Mouse (Mus musculus) forebrain, embryonic 13.5 days (tissue): ENCODE data around the gene Ctnnbl1. TPM values are rescaled to one million over a fixed set of nuclear protein-coding genes. Genes with fewer than 3 reads are reported as not detected.

Experiments used
- ATAC-seq: fragments of 200-750 bp; cut with Nextera tagmentation; 2 replicates; pipeline ENCODE4 v1.8.0; 2017
- H3K27ac ChIP-seq: fragments of 300-500 bp; sonication (generic); 2 replicates; pipeline ENCODE4 v1.5.1; 2015; ENCODE audit warnings: inconsistent platforms, mild to moderate bottlenecking, moderate library complexity
- H3K27me3 ChIP-seq: fragments of 300-500 bp; sonication (generic); 2 replicates; pipeline ENCODE4 v1.6.1; 2015; ENCODE audit warnings: mild to moderate bottlenecking, inconsistent platforms
- H3K36me3 ChIP-seq: fragments of 300-500 bp; sonication (generic); 2 replicates; pipeline ENCODE4 v1.6.1; 2015; ENCODE audit warnings: mild to moderate bottlenecking, inconsistent platforms; ENCODE audit not compliant: poor library complexity, severe bottlenecking
- H3K4me1 ChIP-seq: fragments of 300-500 bp; sonication (generic); 2 replicates; pipeline ENCODE4 v1.6.1; 2015; ENCODE audit warnings: inconsistent platforms
- H3K4me2 ChIP-seq: fragments of 300-500 bp; sonication (generic); 2 replicates; pipeline ENCODE4 v1.6.1; 2015; ENCODE audit warnings: inconsistent platforms, mild to moderate bottlenecking, moderate library complexity
- H3K4me3 ChIP-seq: fragments of 300-500 bp; sonication (generic); 2 replicates; pipeline ENCODE4 v1.5.1; 2015; ENCODE audit warnings: mild to moderate bottlenecking, inconsistent platforms
- H3K9ac ChIP-seq: fragments of 300-500 bp; sonication (generic); 2 replicates; pipeline ENCODE4 v1.6.1; 2015; ENCODE audit warnings: mild to moderate bottlenecking, inconsistent platforms
- H3K9me3 ChIP-seq: fragments of 300-500 bp; sonication (generic); replicated peaks from 2 replicates; pipeline ENCODE4 v1.6.1; 2016; ENCODE audit warnings: inconsistent platforms
- WGBS: fragments of 180-500 bp; shearing (Covaris S2); methylation state at CpG from one replicate; pipeline ENCODE4 v1.1.7; 2015; 5-methylcytosine and 5-hydroxymethylcytosine counted together
- polyA plus RNA-seq: library from polyadenylated mRNA; unstranded; fragments of >200 nt; fragmentation: Nextera tagmentation; extraction: Ambion mirVana; gene quantifications from 2 replicates; pipeline ENCODE4 v1.2.1, GENCODE M21; 2015

Ctnnbl1 gene
- polyA plus RNA-seq, 1 experiment from 2014 or later, result 97.1 TPM

DNA sequence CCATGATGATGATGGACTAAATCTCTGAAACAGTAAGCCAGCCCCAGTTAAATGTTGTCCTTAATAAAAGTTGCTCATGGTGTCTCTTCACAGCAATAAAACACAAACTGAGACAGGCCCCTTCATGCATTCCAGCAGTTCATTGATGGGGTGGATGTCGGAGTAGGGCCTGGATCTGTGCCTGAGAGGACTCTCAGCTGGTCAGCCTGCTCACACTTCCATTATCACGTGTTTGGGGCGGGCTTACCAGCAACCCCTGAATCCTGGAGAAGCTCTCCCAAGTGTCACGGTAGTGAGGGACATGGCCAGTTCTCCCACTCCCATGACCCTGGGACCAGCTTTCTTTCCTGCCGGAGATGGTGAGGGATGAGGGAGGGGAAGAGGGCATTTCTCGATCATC is 24.5 kb upstream of the Ctnnbl1 start:
- H3K27me3 ChIP-seq, result no peaks in the 10 kb centered on the region
- H3K4me2 ChIP-seq, result no peak overlapping the region
- no peak overlapping the region for H3K4me3 ChIP-seq
- no peaks in the 10 kb centered on the region for H3K36me3 ChIP-seq
- peaks cover 20% of the 10 kb centered on the region for H3K4me1 ChIP-seq
- no peak overlapping the region for H3K27ac ChIP-seq
- no peaks in the 10 kb centered on the region for H3K9me3 ChIP-seq
- H3K9ac ChIP-seq, result no peak overlapping the region
- no peak for ATAC-seq
- WGBS, result 87% methylated on average over 6 of the region's 6 CpGs

DNA sequence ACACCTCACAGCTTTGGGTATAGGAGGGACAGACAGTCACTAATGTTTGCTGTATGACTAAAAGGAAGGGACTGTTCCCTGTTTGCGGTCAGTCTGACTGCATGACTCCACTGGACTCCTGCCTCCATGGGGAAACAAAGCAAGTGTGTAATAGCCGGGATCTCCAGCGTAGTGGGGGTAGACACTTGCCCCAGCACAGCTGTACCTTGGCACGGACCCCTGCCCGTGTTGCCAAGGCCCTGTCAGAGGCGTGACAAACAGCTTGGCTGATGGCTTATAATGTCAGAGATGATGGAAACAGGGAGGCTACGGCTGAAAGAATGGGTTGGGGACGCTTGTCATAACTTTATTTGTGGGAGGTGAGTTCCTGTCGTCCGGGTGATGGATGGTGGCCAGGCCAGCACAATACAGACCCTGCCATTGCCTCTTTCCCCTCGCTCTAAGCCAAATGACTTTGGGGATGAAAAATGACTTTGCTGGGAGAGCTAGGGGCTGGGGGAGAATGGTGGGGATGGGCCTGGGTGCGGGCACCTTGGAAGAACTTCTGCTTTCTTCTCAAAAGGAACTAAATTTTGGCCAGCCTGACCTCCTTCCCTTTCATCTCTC is 21.5 kb upstream of the Ctnnbl1 start:
- Histone ChIP-seq H3K4me2 (no peak overlapping the region), H3K9me3 (no peaks in the 10 kb centered on the region), H3K27me3 (no peaks in the 10 kb centered on the region), H3K4me3 (no peak overlapping the region), H3K36me3 (no peaks in the 10 kb centered on the region), H3K4me1 (peaks cover 17% of the 10 kb centered on the region), H3K9ac (no peak overlapping the region), H3K27ac (peak overlapping the region; percentile 21; the same call in 1 of the 2 replicates)
- 65% methylated on average over 12 of the region's 12 CpGs for WGBS
- ATAC-seq, result peak; percentile 58; the same call in 1 of the 2 replicates

DNA sequence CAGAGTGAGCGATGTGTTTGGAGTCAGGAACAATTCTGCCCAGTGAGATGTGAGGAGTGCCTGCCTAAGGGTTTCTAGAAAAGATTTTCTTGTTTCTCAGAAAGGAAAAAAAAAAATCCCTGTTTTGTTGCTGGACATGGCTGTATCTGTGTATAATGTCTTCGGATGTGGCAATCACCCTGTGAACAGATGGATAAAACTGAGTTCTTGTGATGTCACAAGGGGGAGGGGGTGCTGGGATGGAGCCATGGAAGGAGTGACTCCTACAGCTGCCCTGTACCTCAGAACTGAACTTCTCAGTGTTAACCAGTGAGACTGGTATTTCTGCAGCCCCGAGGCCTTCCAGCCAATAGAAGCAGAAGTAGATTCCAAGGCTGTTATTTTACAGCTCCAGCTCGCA is 18.8 kb upstream of the Ctnnbl1 start:
- H3K4me3 ChIP-seq, result no peak overlapping the region
- ATAC-seq, result no peak
- H3K4me1 ChIP-seq, result peaks cover 17% of the 10 kb centered on the region
- H3K36me3 ChIP-seq, result no peaks in the 10 kb centered on the region
- H3K27me3 ChIP-seq, result no peaks in the 10 kb centered on the region
- no peak overlapping the region for H3K9ac ChIP-seq
- peaks cover 6% of the 10 kb centered on the region; the same call in 1 of the 2 replicates for H3K9me3 ChIP-seq
- no peak overlapping the region for H3K27ac ChIP-seq
- H3K4me2 ChIP-seq, result no peak overlapping the region
- WGBS, result 61% methylated on average over 4 of the region's 4 CpGs

DNA sequence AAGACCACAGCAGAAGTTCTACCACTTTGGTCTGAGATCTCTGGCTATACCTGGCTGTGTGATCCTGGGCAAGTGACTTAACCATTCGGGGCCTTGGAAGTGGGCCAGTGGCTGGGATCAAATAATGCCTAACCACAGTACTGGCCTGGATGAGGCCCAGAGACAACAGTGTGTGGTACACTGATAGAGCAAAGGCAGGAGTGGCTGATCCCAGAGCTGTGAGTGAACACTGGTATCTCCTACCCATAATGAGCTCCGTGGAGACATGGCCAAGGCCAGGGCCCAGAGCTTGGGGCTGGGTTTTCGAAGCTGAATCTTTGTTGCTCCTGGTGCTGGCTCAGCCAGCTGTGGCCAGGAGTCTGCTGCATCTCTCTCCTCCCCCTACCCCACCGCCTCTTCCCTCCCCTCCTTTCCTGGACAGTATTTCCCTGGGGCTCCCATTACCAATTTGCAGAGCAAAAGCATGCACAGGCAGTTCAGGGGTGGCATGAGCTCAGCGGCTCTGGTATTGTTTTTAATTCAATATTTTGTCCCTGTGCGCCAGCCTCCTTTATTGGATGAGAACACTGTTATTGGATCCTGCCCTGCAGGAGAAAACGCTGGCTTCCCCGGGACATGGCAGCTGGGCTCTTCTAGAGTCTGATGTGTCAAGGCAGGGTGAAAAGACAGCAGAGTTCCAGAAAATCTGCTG is 13.2 kb upstream of the Ctnnbl1 start:
- H3K36me3 ChIP-seq, result no peaks in the 10 kb centered on the region
- no peak for ATAC-seq
- no peak overlapping the region for H3K9ac ChIP-seq
- WGBS, result 49% methylated on average over 8 of the region's 8 CpGs
- H3K27me3 ChIP-seq, result no peaks in the 10 kb centered on the region
- peak overlapping the region; percentile 44; the same call in 1 of the 2 replicates for H3K27ac ChIP-seq
- H3K4me2 ChIP-seq, result no peak overlapping the region; the same call in 1 of the 2 replicates
- peaks cover 6% of the 10 kb centered on the region; the same call in 1 of the 2 replicates for H3K9me3 ChIP-seq
- H3K4me1 ChIP-seq, result peaks cover 9% of the 10 kb centered on the region
- H3K4me3 ChIP-seq, result no peak overlapping the region

DNA sequence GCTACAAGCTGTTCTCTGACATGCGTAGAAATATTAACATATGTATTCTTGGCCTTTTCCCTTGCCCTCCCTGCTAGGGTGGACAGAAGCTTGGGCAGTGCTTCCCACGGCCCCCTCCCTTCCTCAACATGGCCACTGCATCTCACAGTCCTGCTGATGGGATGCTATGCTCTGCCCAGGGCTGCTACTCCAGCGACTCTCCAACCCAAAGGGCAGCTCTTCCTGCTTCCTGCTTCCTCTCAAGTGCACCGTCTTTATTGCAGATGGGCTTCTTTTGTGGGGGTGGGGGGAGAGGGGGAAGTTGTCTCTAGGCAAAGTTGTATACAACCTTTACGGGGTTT is 12.7 kb upstream of the Ctnnbl1 start:
- H3K9ac ChIP-seq, result no peak overlapping the region; the same call in 1 of the 2 replicates
- ATAC-seq, result no peak
- WGBS, result 63% methylated on average over 5 of the region's 5 CpGs
- H3K27me3 ChIP-seq, result no peaks in the 10 kb centered on the region
- no peak overlapping the region for H3K4me3 ChIP-seq
- H3K27ac ChIP-seq, result peak overlapping the region; percentile 44; the same call in 1 of the 2 replicates
- H3K4me2 ChIP-seq, result no peak overlapping the region; the same call in 1 of the 2 replicates
- no peaks in the 10 kb centered on the region for H3K36me3 ChIP-seq
- peaks cover 6% of the 10 kb centered on the region; the same call in 1 of the 2 replicates for H3K9me3 ChIP-seq
- peaks cover 9% of the 10 kb centered on the region for H3K4me1 ChIP-seq

DNA sequence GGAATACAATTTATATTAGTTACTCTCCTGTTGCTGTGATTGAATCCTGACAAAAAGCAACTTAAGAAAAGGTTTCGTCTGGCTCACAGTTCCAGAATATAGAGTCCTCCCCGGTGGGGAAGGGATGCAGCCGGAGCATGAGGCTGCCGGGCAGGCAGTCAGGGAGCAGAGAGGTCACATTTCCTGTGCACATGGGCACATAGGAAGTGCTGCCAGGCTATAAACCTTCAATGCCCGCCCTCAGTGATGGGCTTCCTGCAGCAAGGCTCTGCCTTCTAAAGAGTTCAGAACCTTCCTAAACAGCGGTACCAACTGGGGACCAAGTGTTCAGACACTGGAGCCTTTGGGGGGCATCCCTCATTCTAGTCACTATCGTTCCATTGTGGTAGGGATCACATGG is 7.4 kb downstream of the Ctnnbl1 start:
- Histone ChIP-seq H3K9ac (no peak overlapping the region), H3K4me3 (no peak overlapping the region), H3K9me3 (no peaks in the 10 kb centered on the region), H3K27me3 (no peaks in the 10 kb centered on the region), H3K4me2 (no peak overlapping the region), H3K27ac (no peak overlapping the region), H3K4me1 (peaks cover 1% of the 10 kb centered on the region), H3K36me3 (peaks cover 6% of the 10 kb centered on the region; the same call in 1 of the 2 replicates)
- WGBS, result 89% methylated on average over 7 of the region's 7 CpGs
- ATAC-seq, result no peak

DNA sequence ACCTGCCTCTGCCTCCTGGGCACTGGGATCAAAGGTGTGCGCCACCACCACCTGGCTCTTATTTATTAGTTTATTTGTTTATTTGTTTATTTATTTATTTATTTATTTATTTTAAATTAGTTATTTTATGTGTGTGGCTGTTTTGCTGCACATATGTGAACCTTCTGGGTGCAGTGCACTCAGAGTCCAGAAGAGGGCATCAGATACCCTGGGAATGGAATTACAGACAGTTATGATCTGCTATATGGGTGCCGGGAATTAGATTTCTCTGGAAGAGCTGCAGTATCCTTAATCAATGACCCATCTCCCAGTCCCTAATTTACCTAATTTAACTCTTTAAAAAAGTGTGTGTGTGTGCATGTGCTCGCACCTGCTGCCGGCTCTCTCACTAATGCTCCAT is 8.5 kb downstream of the Ctnnbl1 start:
- Histone ChIP-seq H3K4me3 (no peak overlapping the region), H3K27me3 (no peaks in the 10 kb centered on the region), H3K9me3 (no peaks in the 10 kb centered on the region), H3K36me3 (peaks cover 6% of the 10 kb centered on the region; the same call in 1 of the 2 replicates), H3K4me2 (no peak overlapping the region), H3K27ac (no peak overlapping the region), H3K9ac (no peak overlapping the region), H3K4me1 (peaks cover 12% of the 10 kb centered on the region)
- 98% methylated on average over 4 of the region's 4 CpGs for WGBS
- ATAC-seq, result no peak

DNA sequence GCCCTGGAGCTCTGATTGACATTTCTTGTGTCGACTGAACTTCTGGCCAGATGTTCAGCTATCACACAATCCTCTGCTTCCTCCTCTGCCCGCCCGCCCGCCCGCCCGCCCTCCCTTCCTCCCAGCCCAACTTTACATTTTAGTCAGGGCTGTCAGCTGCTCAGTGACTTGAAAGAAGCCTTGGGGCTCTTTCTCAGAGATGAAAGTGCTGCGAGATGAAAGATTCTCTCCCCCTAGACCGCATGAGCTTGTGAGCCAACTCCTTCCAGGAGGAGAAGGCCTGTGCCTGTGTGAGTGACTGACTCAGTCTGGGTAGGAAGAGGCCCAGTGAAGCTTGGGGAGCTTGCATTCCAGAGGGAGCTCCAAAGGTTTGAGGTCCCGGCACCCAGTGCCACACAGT is 9.4 kb downstream of the Ctnnbl1 start:
- H3K4me1 ChIP-seq, result peaks cover 21% of the 10 kb centered on the region
- no peaks in the 10 kb centered on the region for H3K27me3 ChIP-seq
- no peak overlapping the region for H3K27ac ChIP-seq
- no peak overlapping the region for H3K4me2 ChIP-seq
- H3K9me3 ChIP-seq, result no peaks in the 10 kb centered on the region
- H3K9ac ChIP-seq, result no peak overlapping the region
- no peak overlapping the region for H3K4me3 ChIP-seq
- no peak for ATAC-seq
- 87% methylated on average over 9 of the region's 9 CpGs for WGBS
- 0 out of 2 replicates have a peak, but pooled peaks cover 4% of the 10 kb centered on the region for H3K36me3 ChIP-seq

DNA sequence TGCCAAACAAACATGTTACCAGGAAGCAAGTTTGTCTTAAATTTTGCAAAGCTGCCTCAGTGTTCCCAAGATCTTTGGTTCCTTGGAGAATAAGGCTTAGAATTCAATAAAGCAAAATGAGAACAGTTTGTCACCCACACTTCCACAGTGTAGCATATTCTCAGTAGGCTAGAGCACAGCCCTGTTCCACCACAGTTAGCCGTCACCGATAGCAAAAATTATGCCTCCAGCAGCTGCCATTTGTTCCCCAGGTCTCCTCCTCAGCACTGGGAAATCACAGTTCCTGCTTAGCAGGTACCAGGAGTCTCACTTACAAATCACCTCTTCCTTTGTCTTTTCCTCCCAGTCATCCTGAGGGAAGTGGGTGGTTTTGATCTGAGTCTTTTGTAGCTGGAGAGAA is 10.8 kb downstream of the Ctnnbl1 start:
- WGBS, result 76% methylated on average over 2 of the region's 2 CpGs
- Histone ChIP-seq H3K27ac (no peak overlapping the region), H3K9ac (no peak overlapping the region), H3K9me3 (no peaks in the 10 kb centered on the region), H3K4me1 (peaks cover 35% of the 10 kb centered on the region), H3K4me2 (no peak overlapping the region), H3K27me3 (no peaks in the 10 kb centered on the region), H3K4me3 (no peak overlapping the region), H3K36me3 (0 out of 2 replicates have a peak, but pooled peaks cover 4% of the 10 kb centered on the region)
- no peak for ATAC-seq

DNA sequence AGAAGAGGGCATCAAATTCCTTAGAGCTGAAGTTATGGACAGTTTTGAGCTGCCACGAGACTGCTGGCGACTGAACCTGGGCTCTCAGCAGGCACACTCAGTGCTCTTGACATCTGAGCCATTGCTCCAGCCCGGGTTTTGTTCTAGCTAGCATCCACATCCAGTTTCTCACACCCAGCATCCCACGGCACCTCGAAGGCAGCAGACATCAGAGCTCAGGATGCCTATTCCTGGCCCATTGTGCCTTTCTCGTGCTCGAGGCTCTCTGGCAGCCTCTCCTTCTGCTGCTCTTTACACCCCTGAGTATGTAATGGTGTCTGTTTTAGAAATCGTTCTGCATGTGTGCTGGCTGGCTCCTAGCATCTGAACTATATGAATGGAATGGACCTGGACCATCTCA is 13.3 kb downstream of the Ctnnbl1 start:
- no peak overlapping the region for H3K4me3 ChIP-seq
- 0 out of 2 replicates have a peak, but pooled peaks cover under 1% of the 10 kb centered on the region for H3K36me3 ChIP-seq
- WGBS, result 63% methylated on average over 8 of the region's 8 CpGs
- peaks cover 58% of the 10 kb centered on the region for H3K4me1 ChIP-seq
- H3K9me3 ChIP-seq, result no peaks in the 10 kb centered on the region
- peak overlapping the region; percentile 95 for H3K27ac ChIP-seq
- no peaks in the 10 kb centered on the region for H3K27me3 ChIP-seq
- H3K9ac ChIP-seq, result peak overlapping the region; percentile 18; the same call in 1 of the 2 replicates
- no peak overlapping the region for H3K4me2 ChIP-seq
- no peak for ATAC-seq

DNA sequence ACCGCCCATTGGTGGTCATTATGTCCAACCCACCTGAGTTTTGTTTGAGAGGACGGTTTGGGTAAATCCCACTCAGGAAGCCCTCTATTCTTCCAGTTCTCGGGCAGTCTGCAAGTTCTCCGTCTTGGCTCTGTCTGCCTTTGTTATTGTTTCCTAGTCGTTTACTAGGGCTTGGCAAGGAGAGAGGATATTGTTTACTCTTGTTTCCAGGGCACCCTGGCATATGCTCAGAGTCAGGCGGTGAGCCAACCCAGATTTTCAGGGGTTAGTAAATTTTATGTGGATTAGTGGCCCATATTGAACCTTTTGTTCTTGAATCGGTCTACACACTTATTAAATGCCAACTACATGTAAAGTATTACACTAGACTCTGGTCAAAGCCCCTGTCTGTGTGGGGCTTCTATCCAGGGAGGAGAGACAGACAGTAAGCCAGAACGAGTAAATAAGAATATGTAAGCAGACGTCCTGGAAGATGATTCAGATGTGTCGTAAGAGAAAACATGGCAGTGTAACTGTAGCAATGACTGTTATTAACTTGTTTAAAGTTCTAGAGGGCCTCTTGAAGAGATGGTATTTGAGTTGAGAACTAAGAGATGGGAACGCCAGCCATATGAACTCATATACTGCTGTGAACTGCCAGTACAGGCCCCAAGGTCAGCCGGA is 13.9 kb downstream of the Ctnnbl1 start:
- Histone ChIP-seq H3K9me3 (no peaks in the 10 kb centered on the region), H3K4me3 (no peak overlapping the region), H3K4me1 (peaks cover 58% of the 10 kb centered on the region), H3K36me3 (no peaks in the 10 kb centered on the region), H3K4me2 (peak overlapping the region; percentile 40), H3K9ac (0 out of 2 replicates have a peak overlapping the region, but pooled peaks have one; percentile 18), H3K27ac (peak overlapping the region; percentile 95), H3K27me3 (no peaks in the 10 kb centered on the region)
- ATAC-seq, result peak; percentile 61
- 45% methylated on average over 12 of the region's 12 CpGs for WGBS
